Mouse (Mus musculus): ENCODE data around the gene Olfml1.

DNA sequence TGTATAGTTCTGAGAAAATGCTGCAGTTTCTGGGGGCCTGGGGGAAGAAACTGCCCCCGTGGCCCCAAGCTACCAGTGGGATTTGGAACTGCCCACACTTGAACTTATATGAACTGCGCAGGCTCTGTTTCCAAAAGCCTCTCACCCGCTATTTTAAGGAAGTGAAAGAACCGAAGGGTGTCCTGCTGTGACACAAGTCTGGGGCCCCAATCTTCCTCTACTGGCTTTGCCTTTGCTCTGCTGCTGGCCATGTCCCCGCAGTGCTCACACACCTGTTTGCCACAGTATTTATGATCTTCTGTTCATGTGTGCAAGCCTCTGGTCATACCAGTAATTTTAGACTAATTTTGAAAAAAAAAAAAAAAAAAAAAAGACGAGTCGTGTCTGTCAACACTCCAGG lies 26.7 kb downstream of the Olfml1 start:
- no peak for TF ChIP-seq KAT2A (conservative IDR thresholded peaks at IDR 0.05; ENCODE audit: low read depth, low read length)
- TF ChIP-seq CTCF (IDR thresholded peaks at IDR 0.05 in 2 of 3, conservative IDR thresholded peaks at IDR 0.05 in 1 of 3; ENCODE audit: control insufficient read depth in 1 of 3, insufficient read depth in 1 of 3, low read depth in 2 of 3, low read length in 3 of 3, poor library complexity in 1 of 3, severe bottlenecking in 1 of 3), result no peak
- TF ChIP-seq USF1 (IDR thresholded peaks at IDR 0.05; ENCODE audit: low read depth, low read length), result no peak
- TF ChIP-seq GATA1 (IDR thresholded peaks at IDR 0.05; ENCODE audit: low read depth, low read length), result no peak
- TF ChIP-seq UBTF (IDR thresholded peaks at IDR 0.05; ENCODE audit: borderline replicate concordance, insufficient read depth, low read depth, low read length), result no peak
- TF ChIP-seq POLR2A (IDR thresholded peaks at IDR 0.05; ENCODE audit: control insufficient read depth in 1 of 2, insufficient read depth in 1 of 2, low read depth in 1 of 2, low read length in 2 of 2, poor library complexity in 1 of 2), result no peak
- TF ChIP-seq E2F4 (IDR thresholded peaks at IDR 0.05; ENCODE audit: borderline replicate concordance, low read depth, low read length), result no peak
- TF ChIP-seq MYC (IDR thresholded peaks at IDR 0.05; ENCODE audit: low read depth, low read length), result no peak
- no peak for TF ChIP-seq CHD1 (IDR thresholded peaks at IDR 0.05; ENCODE audit: low read depth, low read length)
- TF ChIP-seq MAX (IDR thresholded peaks at IDR 0.05; ENCODE audit: low read length), result no peak
- no peak for TF ChIP-seq JUND (IDR thresholded peaks at IDR 0.05; ENCODE audit: low read depth, low read length)
